Mouse (Mus musculus) CH12.LX (cell line): ENCODE measurements around the gene Golm1. TPM values are rescaled to one million over a fixed set of nuclear protein-coding genes. Genes with fewer than 3 reads are reported as not detected.

Experiments
- DNase-seq: peaks from one replicate; pipeline ENCODE4 v3.0.0-alpha.2; 2013; ENCODE audit errors: extremely low read depth
- H3K27ac ChIP-seq: 2 replicates; pipeline ENCODE4 v1.5.1; 2012; ENCODE audit warnings: low read depth, mild to moderate bottlenecking, control low read depth, moderate library complexity; ENCODE audit not compliant: insufficient read depth
- H3K27me3 ChIP-seq: replicated peaks from 2 replicates; pipeline ENCODE3; 2012; ENCODE audit warnings: inconsistent platforms
- H3K36me3 ChIP-seq, 2 experiments: replicated peaks in 1 of 2; 2 replicates each; pipeline versions ENCODE3 to v1.6.1; 2012; ENCODE audit warnings: inconsistent platforms in 1 of 2, low read length in 1 of 2, mild to moderate bottlenecking in 1 of 2, mixed read lengths in 1 of 2, moderate library complexity in 1 of 2; ENCODE audit not compliant: control insufficient read depth in 1 of 2, insufficient read depth in 1 of 2
- H3K4me1 ChIP-seq, 2 experiments: 2 replicates each; pipeline ENCODE4 v1.6.1; 2012; ENCODE audit warnings: inconsistent platforms in 1 of 2, moderate library complexity in 1 of 2; ENCODE audit not compliant: insufficient read depth in 2 of 2, control insufficient read depth in 1 of 2
- H3K4me2 ChIP-seq: 2 replicates; pipeline ENCODE4 v1.6.1; 2012; ENCODE audit warnings: low read depth, mild to moderate bottlenecking, control low read depth; ENCODE audit not compliant: poor library complexity, insufficient read depth, severe bottlenecking
- H3K4me3 ChIP-seq, 3 experiments: fragments of 150-350 bp in 1 of 3; sonication (generic) in 1 of 3; replicated peaks in 1 of 3; 2 replicates each; pipeline versions ENCODE3 to v1.5.1; 2011 to 2012; ENCODE audit warnings: low read depth in 2 of 3, low read length in 2 of 3, mild to moderate bottlenecking in 2 of 3, moderate library complexity in 2 of 3, control low read depth in 1 of 3, improper control_type of control experiment in 1 of 3, inconsistent platforms in 1 of 3, mixed read lengths in 1 of 3; ENCODE audit not compliant: poor library complexity in 1 of 3
- H3K79me2 ChIP-seq: replicated peaks from 2 replicates; pipeline ENCODE4 v1.6.1; 2012; ENCODE audit warnings: mild to moderate bottlenecking, moderate library complexity; ENCODE audit not compliant: control insufficient read depth, poor library complexity, insufficient read depth, severe bottlenecking; ENCODE audit errors: extremely low read depth
- H3K9ac ChIP-seq: 2 replicates; pipeline ENCODE4 v1.6.1; 2012; ENCODE audit warnings: low read depth, mild to moderate bottlenecking, control low read depth, moderate library complexity; ENCODE audit not compliant: insufficient read depth
- H3K9me3 ChIP-seq: replicated peaks from 2 replicates; pipeline ENCODE3; 2012; ENCODE audit warnings: low read length, inconsistent platforms, mixed read lengths
- CHD2 ChIP-seq: IDR thresholded peaks from 2 replicates; pipeline ENCODE4 v1.6.1; 2011; ENCODE audit warnings: low read length, improper control_type of control experiment
- CTCF ChIP-seq, 2 experiments: IDR thresholded peaks in 1 of 2; conservative IDR thresholded peaks in 1 of 2; 2 replicates each; pipeline ENCODE4 v1.5.1; 2011 to 2012; ENCODE audit warnings: low read depth in 2 of 2, low read length in 2 of 2, improper control_type of control experiment in 1 of 2, inconsistent platforms in 1 of 2, mild to moderate bottlenecking in 1 of 2, moderate library complexity in 1 of 2
- E2F4 ChIP-seq: IDR thresholded peaks from 2 replicates; pipeline ENCODE4 v1.6.1; 2011; ENCODE audit warnings: low read depth, low read length, improper control_type of control experiment; ENCODE audit not compliant: insufficient replicate concordance
- ELF1 ChIP-seq: IDR thresholded peaks from 2 replicates; pipeline ENCODE4 v1.6.1; 2014; ENCODE audit warnings: low read depth, mild to moderate bottlenecking, inconsistent platforms, low read length, improper control_type of control experiment
- EP300 ChIP-seq: IDR thresholded peaks from 2 replicates; pipeline ENCODE4 v1.6.1; 2011; ENCODE audit warnings: low read length, improper control_type of control experiment
- HCFC1 ChIP-seq: IDR thresholded peaks from 2 replicates; pipeline ENCODE4 v1.6.1; 2012; ENCODE audit warnings: low read depth, mild to moderate bottlenecking, inconsistent platforms, low read length, improper control_type of control experiment
- IRF4 ChIP-seq: IDR thresholded peaks from 2 replicates; pipeline ENCODE4 v1.6.1; 2014; ENCODE audit warnings: low read depth, mild to moderate bottlenecking, inconsistent platforms, low read length, improper control_type of control experiment
- JUN ChIP-seq: IDR thresholded peaks from 2 replicates; pipeline ENCODE4 v1.6.1; 2011; ENCODE audit warnings: low read depth, mild to moderate bottlenecking, low read length, improper control_type of control experiment, moderate library complexity; ENCODE audit not compliant: insufficient read depth
- KAT2A ChIP-seq: IDR thresholded peaks from 2 replicates; pipeline ENCODE4 v1.6.1; 2012; ENCODE audit warnings: low read length, improper control_type of control experiment, inconsistent platforms; ENCODE audit not compliant: insufficient replicate concordance
- MAFK ChIP-seq: IDR thresholded peaks from 2 replicates; pipeline ENCODE4 v1.6.1; 2011; ENCODE audit warnings: low read length, improper control_type of control experiment; ENCODE audit not compliant: insufficient replicate concordance
- MAX ChIP-seq: IDR thresholded peaks from 2 replicates; pipeline ENCODE4 v1.6.1; 2011; ENCODE audit warnings: low read length, improper control_type of control experiment
- MEF2A ChIP-seq: IDR thresholded peaks from 2 replicates; pipeline ENCODE4 v1.6.1; 2014; ENCODE audit warnings: low read depth, mild to moderate bottlenecking, inconsistent platforms, low read length, improper control_type of control experiment, borderline replicate concordance
- MYC ChIP-seq: IDR thresholded peaks from 2 replicates; pipeline ENCODE4 v1.6.1; 2011; ENCODE audit warnings: low read depth, mild to moderate bottlenecking, improper control_type of control experiment, low read length
- PAX5 ChIP-seq: IDR thresholded peaks from 2 replicates; pipeline ENCODE4 v1.6.1; 2012; ENCODE audit warnings: low read length, inconsistent platforms, mixed read lengths
- POLR2A ChIP-seq: IDR thresholded peaks from 2 replicates; pipeline ENCODE4 v1.6.1; 2011; ENCODE audit warnings: low read depth, mild to moderate bottlenecking, improper control_type of control experiment, low read length
- POLR2AphosphoS2 ChIP-seq: IDR thresholded peaks from 2 replicates; pipeline ENCODE4 v1.6.1; 2011; ENCODE audit warnings: low read depth, low read length, improper control_type of control experiment
- SIN3A ChIP-seq: IDR thresholded peaks from 2 replicates; pipeline ENCODE4 v1.6.1; 2012; ENCODE audit warnings: low read length, improper control_type of control experiment, inconsistent platforms
- TCF12 ChIP-seq: IDR thresholded peaks from 2 replicates; pipeline ENCODE4 v1.6.1; 2014; ENCODE audit warnings: low read depth, mild to moderate bottlenecking, inconsistent platforms, low read length, improper control_type of control experiment
- UBTF ChIP-seq: IDR thresholded peaks from 2 replicates; pipeline ENCODE4 v1.6.1; 2012; ENCODE audit warnings: low read depth, mild to moderate bottlenecking, inconsistent platforms, low read length, improper control_type of control experiment, moderate library complexity
- USF1 ChIP-seq: IDR thresholded peaks from 2 replicates; pipeline ENCODE4 v1.6.1; 2014; ENCODE audit warnings: low read depth, mild to moderate bottlenecking, inconsistent platforms, low read length, improper control_type of control experiment
- ZKSCAN1 ChIP-seq: IDR thresholded peaks from 2 replicates; pipeline ENCODE4 v1.6.1; 2012; ENCODE audit warnings: low read depth, inconsistent platforms, low read length, improper control_type of control experiment, borderline replicate concordance
- ZMIZ1 ChIP-seq: IDR thresholded peaks from 2 replicates; pipeline ENCODE4 v1.6.1; 2012; ENCODE audit warnings: low read depth, mild to moderate bottlenecking, inconsistent platforms, low read length, improper control_type of control experiment
- dilution Hi-C: fragments of 300-500 bp; cut with MboI; formaldehyde crosslinking; loops from 2 replicates; pipeline ENCODE4 v1.14.3; 2020; ENCODE audit warnings: low sequenced_read_pairs; ENCODE audit not compliant: extremely low pct_unique_long_range_greater_than_20kb, extremely low pct_ligation_motif_present
- in situ Hi-C: fragments of 300-500 bp; cut with MboI; formaldehyde crosslinking; loops from 3 replicates; pipeline ENCODE4 v1.14.3; 2019; ENCODE audit warnings: low sequenced_read_pairs, low pct_ligation_motif_present, low pct_unique_long_range_greater_than_20kb, mixed read lengths
- polyA plus RNA-seq: library from polyadenylated mRNA; unstranded; fragments of >175 nt; gene quantifications from 2 replicates; pipeline ENCODE4 v1.2.1, GENCODE M21; 2012; ENCODE audit warnings: low read depth; ENCODE audit not compliant: insufficient read length
- total RNA-seq, 2 experiments: library from RNA; depleted of rRNA; stranded (reverse); fragments of 300-350 nt in 1 of 2; fragments of >200 nt in 1 of 2; gene quantifications; 2 replicates each; pipeline ENCODE4 v1.2.3; 2012 to 2014

The Golm1 gene
- total and polyA plus RNA-seq, 3 experiments: 14.3 to 18.9 (median 17.4) TPM

DNA sequence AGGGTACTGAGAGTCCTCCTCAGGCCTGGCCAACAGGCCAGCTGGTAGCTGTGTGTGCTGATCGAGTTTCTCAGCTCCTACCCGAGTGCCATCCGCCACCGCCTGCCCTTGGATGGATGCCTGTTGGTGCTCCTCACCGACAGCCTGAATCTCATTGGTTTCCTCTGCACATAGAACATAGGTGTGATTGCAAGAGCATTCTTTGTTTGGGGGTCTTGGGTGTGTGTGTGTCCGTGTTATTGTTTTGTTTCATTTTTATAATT is 35.5 kb downstream of the Golm1 start:
- Histone ChIP-seq H3K4me2 (no peak overlapping the region), H3K4me1 (peaks cover 0 to 5% of the 10 kb centered on the region in 2 experiments; a peak in 1 of 4 replicates), H3K27ac (no peak overlapping the region)

GRCm38 (mm10) chr13:59639368-59640177 is 36.0 kb downstream of the Golm1 start:
- DNase-seq: no peak
- H3K27ac ChIP-seq: no peak overlapping the region
- in situ Hi-C loops: no loop called here
- TF ChIP-seq CTCF (conservative IDR thresholded peaks at IDR 0.05 in 1 of 2, IDR thresholded peaks at IDR 0.05 in 1 of 2; ENCODE audit: low read depth in 2 of 2, low read length in 2 of 2): no peak
- TF ChIP-seq USF1: no peak
- TF ChIP-seq HCFC1: no peak
- no peak for TF ChIP-seq ELF1
- no peak for TF ChIP-seq ZMIZ1
- TF ChIP-seq JUN: no peak
- no peak for TF ChIP-seq ZKSCAN1
- TF ChIP-seq POLR2AphosphoS2: no peak
- TF ChIP-seq MYC: no peak
- no peak for TF ChIP-seq UBTF
- TF ChIP-seq EP300: no peak
- no peak for TF ChIP-seq CHD2
- no peak for TF ChIP-seq MAX
- no peak for TF ChIP-seq POLR2A
- no peak for TF ChIP-seq MAFK
- no peaks in the 10 kb centered on the region for H3K27me3 ChIP-seq
- no peaks in the 10 kb centered on the region for H3K9me3 ChIP-seq
- H3K9ac ChIP-seq: no peak overlapping the region
- H3K4me1 ChIP-seq: peaks cover 0 to 7% of the 10 kb centered on the region in 2 experiments; a peak in 1 of 4 replicates
- H3K4me3 ChIP-seq: no peak overlapping the region
- peaks cover 39 to 79% of the 10 kb centered on the region in 2 experiments for H3K36me3 ChIP-seq
- no peak overlapping the region for H3K4me2 ChIP-seq
- dilution Hi-C loops: no loop called here
- no peaks in the 10 kb centered on the region for H3K79me2 ChIP-seq

More for the DNA sequence above, 35.5 kb downstream of the Golm1 start:
- Histone ChIP-seq H3K9me3 (no peaks in the 10 kb centered on the region), H3K27me3 (no peaks in the 10 kb centered on the region), H3K79me2 (no peaks in the 10 kb centered on the region)
- dilution Hi-C loops: no loop called here
- TF ChIP-seq ELF1: no peak
- TF ChIP-seq SIN3A: no peak
- TF ChIP-seq USF1: no peak
- TF ChIP-seq IRF4: no peak
- no peak for TF ChIP-seq TCF12
- no peak for TF ChIP-seq MEF2A
- no peak for TF ChIP-seq JUN
- TF ChIP-seq KAT2A: no peak
- no peak for TF ChIP-seq PAX5
- TF ChIP-seq E2F4: no peak
- no peak for TF ChIP-seq ZKSCAN1
- TF ChIP-seq, all 38 proteins: peak for 0
- in situ Hi-C loops: no loop called here
- DNase-seq: no peak
- H3K9ac ChIP-seq: no peak overlapping the region
- peaks cover 34 to 79% of the 10 kb centered on the region in 2 experiments for H3K36me3 ChIP-seq
- H3K4me3 ChIP-seq: no peak overlapping the region
